Mouse (Mus musculus) ES-Bruce4 (cell line): Measurements from ENCODE around the gene Taok3. TPM values are rescaled to one million over a fixed set of nuclear protein-coding genes. Genes with fewer than 3 reads are reported as not detected.
A peak's percentile ranks its signal among the peaks of the same experiment; 100 is the strongest.

Source experiments
- H3K27ac ChIP-seq: 2 replicates; pipeline ENCODE4 v1.5.1; 2012; ENCODE audit warnings: low read length, inconsistent platforms; ENCODE audit not compliant: insufficient read depth
- H3K27me3 ChIP-seq: 2 replicates; pipeline ENCODE4 v1.6.1; 2012; ENCODE audit warnings: mild to moderate bottlenecking, low read length, inconsistent platforms; ENCODE audit not compliant: control insufficient read depth, poor library complexity, insufficient read depth, severe bottlenecking
- H3K36me3 ChIP-seq: 2 replicates; pipeline ENCODE4 v1.6.1; 2012; ENCODE audit warnings: inconsistent platforms, mild to moderate bottlenecking, low read length, moderate library complexity; ENCODE audit not compliant: control insufficient read depth, poor library complexity, insufficient read depth, severe bottlenecking
- H3K4me1 ChIP-seq: one replicate; pipeline ENCODE4 v1.8.1; 2011; ENCODE audit warnings: low read length; ENCODE audit not compliant: control insufficient read depth, insufficient read depth
- H3K4me3 ChIP-seq: 2 replicates; pipeline ENCODE4 v1.5.1; 2011; ENCODE audit warnings: low read depth, mild to moderate bottlenecking, low read length
- H3K9ac ChIP-seq: 2 replicates; pipeline ENCODE4 v1.6.1; 2012; ENCODE audit warnings: low read depth, mild to moderate bottlenecking, inconsistent platforms; ENCODE audit not compliant: poor library complexity, severe bottlenecking
- H3K9me3 ChIP-seq: replicated peaks from 2 replicates; pipeline ENCODE4 v1.6.1; 2012; ENCODE audit warnings: mild to moderate bottlenecking, low read length, inconsistent platforms; ENCODE audit not compliant: control insufficient read depth, poor library complexity, insufficient read depth, severe bottlenecking
- CTCF ChIP-seq: IDR thresholded peaks from one replicate; pipeline ENCODE4 v1.8.1; 2011; ENCODE audit warnings: low read depth, low read length
- EP300 ChIP-seq: IDR thresholded peaks from 2 replicates; pipeline ENCODE4 v1.6.1; 2011; ENCODE audit warnings: low read depth, low read length; ENCODE audit not compliant: insufficient read depth
- POLR2A ChIP-seq: IDR thresholded peaks from one replicate; pipeline ENCODE4 v1.8.1; 2011; ENCODE audit warnings: low read length; ENCODE audit not compliant: insufficient read depth
- polyA plus RNA-seq: library from polyadenylated mRNA; stranded (reverse); fragments of >200 nt; gene quantifications from 2 replicates; pipeline ENCODE4 v1.2.4, GENCODE M21; 2011; ENCODE audit warnings: low read depth; ENCODE audit not compliant: missing spikeins, insufficient read depth, insufficient read length

The Taok3 gene
- polyA plus RNA-seq, 1 experiment: 27.3 TPM

GRCm38 (mm10) chr5:117099008-117099407 lies 20.9 kb upstream of the Taok3 start:
- no peaks in the 10 kb centered on the region for H3K4me1 ChIP-seq
- no peak overlapping the region for H3K27ac ChIP-seq
- no peaks in the 10 kb centered on the region for H3K27me3 ChIP-seq
- H3K9me3 ChIP-seq: no peaks in the 10 kb centered on the region
- no peak overlapping the region for H3K9ac ChIP-seq
- no peaks in the 10 kb centered on the region for H3K36me3 ChIP-seq
- no peak overlapping the region for H3K4me3 ChIP-seq
- TF ChIP-seq POLR2A (no peak), CTCF (no peak), EP300 (no peak)

GRCm38 (mm10) chr5:117099742-117100141 lies 20.2 kb upstream of the Taok3 start:
- H3K27ac ChIP-seq: no peak overlapping the region
- no peak overlapping the region for H3K9ac ChIP-seq
- H3K36me3 ChIP-seq: peaks cover under 1% of the 10 kb centered on the region; the same call in 1 of the 2 replicates
- no peaks in the 10 kb centered on the region for H3K27me3 ChIP-seq
- H3K9me3 ChIP-seq: no peaks in the 10 kb centered on the region
- no peaks in the 10 kb centered on the region for H3K4me1 ChIP-seq
- TF ChIP-seq POLR2A: no peak
- TF ChIP-seq CTCF: peak; percentile 48
- H3K4me3 ChIP-seq: no peak overlapping the region

DNA sequence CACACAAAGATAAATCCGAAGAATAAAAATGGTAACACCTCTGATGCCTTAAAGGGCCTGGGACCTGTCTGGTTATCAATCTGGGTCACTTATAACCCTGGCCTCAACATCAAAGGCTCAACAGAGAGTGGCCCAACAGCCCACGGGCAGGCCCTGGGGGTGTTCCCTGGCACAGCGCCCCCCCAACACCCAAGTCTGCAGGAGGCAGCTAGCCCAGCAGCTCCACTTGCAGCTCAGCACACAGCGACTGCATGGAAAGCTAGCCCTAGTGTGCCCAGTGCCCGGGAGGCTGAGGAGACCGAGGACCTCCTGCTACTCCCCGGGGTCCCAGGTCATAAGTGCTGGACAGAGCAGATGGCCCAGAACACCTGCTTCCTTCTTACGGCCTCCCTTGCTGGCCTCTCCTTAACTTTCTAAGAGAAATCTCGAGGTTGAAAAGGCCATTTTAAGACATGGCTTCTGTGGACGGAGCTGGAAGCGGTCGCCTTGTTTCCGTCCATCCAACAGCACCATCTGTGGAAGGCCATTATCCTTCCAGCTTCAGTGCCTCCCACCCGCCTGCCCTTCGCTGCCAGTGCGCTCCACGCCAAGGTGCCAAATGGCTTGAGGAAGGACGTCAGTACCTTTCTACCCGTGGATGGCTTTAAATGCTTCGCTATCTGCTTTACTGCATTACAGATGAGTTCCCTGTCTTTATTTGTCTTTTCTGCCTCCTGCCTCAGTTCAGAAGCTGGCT lies 16.6 kb upstream of the Taok3 start:
- Histone ChIP-seq H3K27me3 (no peaks in the 10 kb centered on the region), H3K9ac (no peak overlapping the region), H3K4me3 (no peak overlapping the region), H3K36me3 (peaks cover 15% of the 10 kb centered on the region), H3K27ac (no peak overlapping the region), H3K9me3 (no peaks in the 10 kb centered on the region), H3K4me1 (no peaks in the 10 kb centered on the region)
- TF ChIP-seq CTCF (no peak), EP300 (no peak), POLR2A (no peak)

GRCm38 (mm10) chr5:117104329-117104728 lies 15.6 kb upstream of the Taok3 start:
- Histone ChIP-seq H3K36me3 (peaks cover 15% of the 10 kb centered on the region), H3K4me3 (no peak overlapping the region), H3K27ac (no peak overlapping the region), H3K9ac (no peak overlapping the region), H3K9me3 (no peaks in the 10 kb centered on the region), H3K27me3 (no peaks in the 10 kb centered on the region), H3K4me1 (no peaks in the 10 kb centered on the region)
- TF ChIP-seq POLR2A (no peak), CTCF (no peak), EP300 (no peak)

DNA sequence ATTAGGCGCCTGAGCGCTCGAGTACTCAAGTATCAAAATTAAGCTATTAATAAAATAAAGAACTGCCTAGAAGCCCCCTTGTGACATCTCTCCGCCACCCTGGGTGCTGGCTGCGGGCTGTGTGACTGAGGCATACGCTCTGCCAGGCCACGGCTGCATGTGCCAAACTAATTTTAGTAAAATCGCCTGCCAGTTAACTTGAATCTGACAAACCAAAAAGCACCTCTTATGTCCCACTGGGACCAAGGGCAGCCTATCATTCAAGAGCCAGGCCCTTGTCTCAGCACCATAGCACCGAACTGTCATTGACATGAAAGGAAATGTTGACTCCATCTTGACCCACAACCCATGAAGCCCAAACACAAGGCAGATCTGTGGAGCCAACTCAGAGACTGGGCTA lies 14.2 kb upstream of the Taok3 start:
- Histone ChIP-seq H3K36me3 (peaks cover 15% of the 10 kb centered on the region), H3K27ac (no peak overlapping the region), H3K4me3 (no peak overlapping the region), H3K4me1 (no peaks in the 10 kb centered on the region), H3K9ac (no peak overlapping the region), H3K27me3 (no peaks in the 10 kb centered on the region), H3K9me3 (no peaks in the 10 kb centered on the region)
- TF ChIP-seq EP300 (no peak), POLR2A (no peak), CTCF (no peak)

GRCm38 (mm10) chr5:117108292-117108691 lies 11.6 kb upstream of the Taok3 start:
- TF ChIP-seq POLR2A (no peak), CTCF (no peak), EP300 (no peak)
- H3K9me3 ChIP-seq: no peaks in the 10 kb centered on the region
- no peak overlapping the region for H3K4me3 ChIP-seq
- H3K36me3 ChIP-seq: peaks cover 21% of the 10 kb centered on the region
- H3K4me1 ChIP-seq: no peaks in the 10 kb centered on the region
- no peak overlapping the region for H3K27ac ChIP-seq
- H3K9ac ChIP-seq: no peak overlapping the region
- H3K27me3 ChIP-seq: no peaks in the 10 kb centered on the region
